Mouse (Mus musculus) thymus, adult 2 months (tissue): ENCODE data around the gene Bach1. TPM values are rescaled to one million over a fixed set of nuclear protein-coding genes. Genes with fewer than 3 reads are reported as not detected.

Experiments
- DNase-seq: peaks from one replicate; pipeline ENCODE4 v3.0.0; 2021
- H3K27ac ChIP-seq: fragments of 200-500 bp; 2 replicates; pipeline ENCODE4 v1.5.1; 2012; ENCODE audit warnings: low read length, control low read depth; ENCODE audit not compliant: control insufficient read depth, insufficient read depth
- H3K27me3 ChIP-seq: fragments of 200-500 bp; 2 replicates; pipeline ENCODE4 v1.6.1; 2012; ENCODE audit warnings: mild to moderate bottlenecking, low read length, moderate library complexity, mixed read lengths; ENCODE audit not compliant: control insufficient read depth, insufficient read depth
- H3K36me3 ChIP-seq: fragments of 200-500 bp; 2 replicates; pipeline ENCODE4 v1.6.1; 2012; ENCODE audit warnings: mild to moderate bottlenecking, low read length, moderate library complexity; ENCODE audit not compliant: control insufficient read depth, insufficient read depth
- H3K4me1 ChIP-seq: fragments of 200-500 bp; replicated peaks from 2 replicates; pipeline ENCODE4 v1.6.1; 2012; ENCODE audit warnings: low read length; ENCODE audit not compliant: control insufficient read depth, insufficient read depth
- H3K4me3 ChIP-seq: fragments of 200-500 bp; 2 replicates; pipeline ENCODE4 v1.5.1; 2012; ENCODE audit warnings: mild to moderate bottlenecking, low read length, control low read depth, moderate library complexity; ENCODE audit not compliant: control insufficient read depth, insufficient read depth
- CTCF ChIP-seq: fragments of 200-500 bp; IDR thresholded peaks from 2 replicates; pipeline ENCODE4 v1.5.1; 2012; ENCODE audit warnings: mild to moderate bottlenecking, control low read depth, low read length, moderate library complexity, borderline replicate concordance; ENCODE audit not compliant: control insufficient read depth, poor library complexity, insufficient read depth; ENCODE audit errors: extremely low read depth
- POLR2A ChIP-seq: fragments of 200-500 bp; IDR thresholded peaks from 2 replicates; pipeline ENCODE4 v1.6.1; 2012; ENCODE audit warnings: mild to moderate bottlenecking, low read length, control low read depth, moderate library complexity; ENCODE audit not compliant: control insufficient read depth, poor library complexity, insufficient read depth; ENCODE audit errors: extremely low read depth
- WGBS: fragments of 180-500 bp; shearing (Covaris S2); methylation state at CpG from one replicate; pipeline ENCODE4 v1.1.7; 2018; 5-methylcytosine and 5-hydroxymethylcytosine counted together
- polyA plus RNA-seq: library from polyadenylated mRNA; depleted of rRNA; stranded (reverse); fragments of >200 nt; gene quantifications from 2 replicates; pipeline ENCODE4 v1.2.3, GENCODE M21; 2012

Bach1 gene
- polyA plus RNA-seq, 1 experiment: 40.2 TPM

DNA sequence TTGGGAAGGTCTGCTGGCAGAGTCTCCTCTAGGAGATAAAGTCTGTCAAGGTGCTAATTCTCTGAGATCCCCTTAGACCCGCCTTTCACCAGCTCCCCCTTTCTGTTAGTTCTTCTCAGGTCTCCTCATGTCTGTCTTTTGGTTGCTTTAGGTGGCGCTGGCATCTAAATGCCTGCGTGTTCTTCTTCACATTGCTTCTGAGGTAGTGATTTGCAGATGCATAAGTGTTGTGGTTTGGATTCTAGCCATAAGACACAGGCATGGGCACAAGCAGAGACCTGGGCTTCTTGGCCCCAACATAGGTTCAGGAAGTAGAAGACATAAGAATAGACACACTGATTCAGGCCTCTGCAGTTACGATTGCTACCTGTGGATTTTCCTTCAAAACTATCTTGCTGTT lies 42.0 kb upstream of the Bach1 start:
- TF ChIP-seq CTCF (no peak), POLR2A (no peak)
- no peaks in the 10 kb centered on the region for H3K27me3 ChIP-seq
- no peaks in the 10 kb centered on the region for H3K36me3 ChIP-seq
- 19% methylated on average over 4 of the region's 4 CpGs for WGBS
- no peak for DNase-seq
- H3K4me1 ChIP-seq: peaks cover 56% of the 10 kb centered on the region
- no peak overlapping the region for H3K27ac ChIP-seq
- no peak overlapping the region for H3K4me3 ChIP-seq

DNA sequence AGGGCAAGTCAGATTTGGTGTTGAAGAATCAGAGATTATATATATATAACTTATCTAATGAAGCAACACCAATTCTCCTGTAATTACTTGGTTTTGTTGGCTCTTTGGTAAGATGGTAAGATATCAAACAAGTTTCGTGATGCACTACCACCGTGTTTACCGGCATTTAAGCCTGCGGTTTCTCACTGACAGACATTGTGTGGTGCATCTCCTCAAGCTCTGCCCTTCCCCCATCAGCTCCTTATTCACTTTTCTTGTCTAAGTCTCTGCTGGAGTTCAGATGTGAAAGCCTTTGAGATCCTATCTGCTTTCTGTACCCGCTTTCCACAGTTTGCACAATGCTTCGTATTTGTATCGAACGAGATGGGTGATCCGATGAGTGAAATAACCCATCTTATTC lies 41.5 kb upstream of the Bach1 start:
- Histone ChIP-seq H3K4me3 (no peak overlapping the region), H3K27ac (no peak overlapping the region), H3K4me1 (peaks cover 57% of the 10 kb centered on the region), H3K36me3 (no peaks in the 10 kb centered on the region), H3K27me3 (no peaks in the 10 kb centered on the region)
- no peak for DNase-seq
- TF ChIP-seq CTCF (no peak), POLR2A (no peak)
- WGBS: 67% methylated on average over 9 of the region's 9 CpGs

DNA sequence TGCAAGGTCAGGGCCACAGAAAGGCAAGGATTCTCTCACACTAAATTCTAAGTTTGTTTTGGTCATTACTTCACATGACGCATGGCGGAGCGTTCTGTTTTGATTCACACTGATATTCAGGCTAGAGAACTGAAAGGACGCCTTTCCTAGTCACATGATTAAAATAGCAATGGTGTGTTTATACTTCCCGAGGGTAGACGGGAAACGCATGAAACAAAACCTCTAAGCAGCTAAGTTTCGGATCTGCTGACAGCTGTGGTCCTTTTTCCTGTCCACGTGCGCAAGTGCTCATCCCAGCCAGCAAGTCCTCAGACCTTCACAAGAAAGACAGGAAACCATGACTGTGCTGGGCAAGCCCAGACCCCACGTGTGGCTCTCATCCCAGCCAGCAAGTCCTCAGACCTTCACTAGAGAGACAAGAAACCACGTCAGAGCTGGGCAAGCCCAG lies 37.7 kb upstream of the Bach1 start:
- TF ChIP-seq CTCF: no peak
- TF ChIP-seq POLR2A: no peak
- 1% methylated on average over 12 of the region's 12 CpGs for WGBS
- Histone ChIP-seq H3K4me3 (peak overlapping the region; percentile 42), H3K4me1 (peaks cover 42% of the 10 kb centered on the region), H3K36me3 (no peaks in the 10 kb centered on the region), H3K27ac (peak overlapping the region; percentile 38; the same call in 1 of the 2 replicates), H3K27me3 (no peaks in the 10 kb centered on the region)
- peak; percentile 44 for DNase-seq

DNA sequence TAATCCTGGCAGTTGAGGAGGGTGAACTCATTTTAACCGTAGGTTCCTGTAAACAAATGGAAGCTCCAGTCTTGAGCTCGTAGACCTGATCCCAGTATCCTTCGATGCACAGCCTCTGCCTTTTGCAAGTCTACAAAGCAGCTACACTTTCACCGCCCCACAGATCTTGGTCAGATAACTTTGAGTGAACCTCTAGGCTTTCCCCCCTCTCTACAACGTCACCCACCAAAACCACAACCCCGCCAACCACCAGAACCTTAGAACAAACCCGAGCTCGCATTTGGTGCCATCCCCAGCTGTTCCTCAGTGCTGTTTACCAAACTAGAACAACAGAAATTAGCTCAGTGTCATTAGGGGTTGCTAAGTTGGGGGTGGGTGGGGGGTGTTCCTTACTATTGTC lies 37.1 kb upstream of the Bach1 start:
- Histone ChIP-seq H3K4me3 (peak overlapping the region; percentile 42), H3K36me3 (no peaks in the 10 kb centered on the region)
- TF ChIP-seq POLR2A (0 out of 2 replicates have a peak, but pooled peaks have one; percentile 20), CTCF (no peak)

DNA sequence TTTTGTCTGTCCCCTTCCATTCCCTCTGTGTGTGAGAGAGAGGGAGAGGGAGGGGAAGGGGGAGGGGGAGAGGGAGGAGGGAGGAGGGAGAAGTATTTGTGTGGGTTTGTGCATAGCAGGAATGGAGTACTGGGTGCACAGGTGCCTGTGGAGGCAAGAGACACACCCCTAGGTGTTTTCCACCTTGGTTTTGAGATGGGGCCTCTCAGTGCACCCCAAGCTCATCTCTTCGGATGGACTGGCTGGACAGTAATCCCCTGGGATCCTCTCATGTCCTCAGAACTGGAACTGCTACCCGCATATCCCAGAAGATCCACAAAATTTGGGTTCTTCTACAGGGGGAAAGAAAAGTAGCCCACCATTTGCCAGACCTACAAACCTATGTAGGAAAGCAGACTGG lies 36.2 kb upstream of the Bach1 start:
- Histone ChIP-seq H3K4me1 (peaks cover 39% of the 10 kb centered on the region), H3K4me3 (no peak overlapping the region), H3K27ac (no peak overlapping the region; the same call in 1 of the 2 replicates), H3K27me3 (no peaks in the 10 kb centered on the region), H3K36me3 (no peaks in the 10 kb centered on the region)
- 81% methylated on average over 2 of the region's 2 CpGs for WGBS
- DNase-seq: no peak
- TF ChIP-seq CTCF: no peak
- no peak for TF ChIP-seq POLR2A

More for the DNA sequence above, 37.1 kb upstream of the Bach1 start:
- Histone ChIP-seq H3K27ac (peak overlapping the region; percentile 38; the same call in 1 of the 2 replicates), H3K4me1 (peaks cover 41% of the 10 kb centered on the region), H3K27me3 (no peaks in the 10 kb centered on the region)
- WGBS: 3% methylated on average over 8 of the region's 8 CpGs
- peak; percentile 81 for DNase-seq

DNA sequence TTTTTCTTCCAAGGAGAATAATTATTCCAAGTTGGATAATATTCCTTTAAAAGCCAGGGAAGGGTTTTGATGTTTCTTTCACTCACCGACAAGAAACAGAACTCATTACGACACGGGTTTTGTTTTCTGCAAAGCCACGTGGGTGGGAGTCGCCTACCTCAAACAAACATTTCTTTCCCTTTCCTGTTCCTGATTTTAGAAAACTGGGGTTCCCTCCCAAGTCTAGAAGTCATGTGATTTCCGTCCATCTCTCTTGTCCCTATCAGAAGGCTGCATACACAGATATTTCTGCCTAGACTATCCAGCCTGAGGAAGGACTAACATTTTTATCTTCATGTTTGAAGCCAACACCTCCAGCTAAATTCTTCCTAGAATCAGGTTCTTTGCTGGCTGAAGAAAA lies 34.9 kb upstream of the Bach1 start:
- DNase-seq: no peak
- Histone ChIP-seq H3K4me1 (peaks cover 38% of the 10 kb centered on the region), H3K36me3 (no peaks in the 10 kb centered on the region), H3K27me3 (no peaks in the 10 kb centered on the region), H3K4me3 (no peak overlapping the region), H3K27ac (no peak overlapping the region)
- WGBS: 15% methylated on average over 6 of the region's 6 CpGs
- TF ChIP-seq POLR2A (no peak), CTCF (no peak)

DNA sequence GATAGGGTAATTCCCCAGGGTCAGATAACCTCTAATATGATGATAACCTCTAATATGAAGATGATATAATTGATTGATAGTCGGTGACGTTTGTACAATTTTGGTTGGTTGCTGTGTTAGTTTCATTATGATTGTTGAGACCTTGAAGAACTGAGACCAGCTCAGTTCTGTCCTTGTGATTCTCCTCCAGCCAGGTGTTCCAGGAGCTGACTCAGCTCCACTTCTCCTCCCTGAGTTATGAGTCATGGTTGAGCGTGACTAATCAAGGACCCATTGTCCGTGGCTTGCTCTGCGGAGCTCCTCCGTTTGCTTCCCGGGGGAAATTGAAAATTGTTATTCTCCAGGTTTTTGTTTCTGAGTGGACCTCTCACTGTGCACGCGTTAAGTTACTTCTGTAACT lies 33.5 kb upstream of the Bach1 start:
- H3K36me3 ChIP-seq: no peaks in the 10 kb centered on the region
- H3K4me1 ChIP-seq: peaks cover 38% of the 10 kb centered on the region
- no peak overlapping the region for H3K27ac ChIP-seq
- no peak for DNase-seq
- no peak overlapping the region for H3K4me3 ChIP-seq
- no peak for TF ChIP-seq POLR2A
- TF ChIP-seq CTCF: no peak
- 83% methylated on average over 9 of the region's 9 CpGs for WGBS
- no peaks in the 10 kb centered on the region for H3K27me3 ChIP-seq
